Mouse (Mus musculus) neural tube, embryonic 11.5 days (tissue): ENCODE data around the gene Fam181a. TPM values are rescaled to one million over a fixed set of nuclear protein-coding genes. Genes with fewer than 3 reads are reported as not detected.
A peak's percentile ranks its signal among the peaks of the same experiment; 100 is the strongest.

Source experiments
- ATAC-seq: fragments of 200-750 bp; cut with Nextera tagmentation; 2 replicates; pipeline ENCODE4 v1.8.0; 2017; ENCODE audit warnings: moderate number of reproducible peaks, mild to moderate bottlenecking, moderate TSS enrichment, moderate library complexity; ENCODE audit not compliant: insufficient read depth, low FRiP score, low TSS enrichment
- DNase-seq: peaks from one replicate; pipeline ENCODE4 v3.0.0-alpha.2; 2015; ENCODE audit warnings: low spot score
- H3K27ac ChIP-seq: fragments of 300-500 bp; sonication (generic); 2 replicates; pipeline ENCODE4 v1.5.1; 2014; ENCODE audit warnings: low read depth, mild to moderate bottlenecking, low read length
- H3K27me3 ChIP-seq: fragments of 300-500 bp; sonication (generic); 2 replicates; pipeline ENCODE4 v1.6.1; 2014; ENCODE audit warnings: mild to moderate bottlenecking, low read length, mixed read lengths; ENCODE audit not compliant: control insufficient read depth, insufficient read depth
- H3K36me3 ChIP-seq: fragments of 300-500 bp; sonication (generic); 2 replicates; pipeline ENCODE4 v1.6.1; 2014; ENCODE audit warnings: mild to moderate bottlenecking, low read length, moderate library complexity, mixed read lengths; ENCODE audit not compliant: control insufficient read depth, insufficient read depth
- H3K4me1 ChIP-seq: fragments of 300-500 bp; sonication (generic); 2 replicates; pipeline ENCODE4 v1.6.1; 2014; ENCODE audit warnings: low read length, mixed read lengths; ENCODE audit not compliant: control insufficient read depth, insufficient read depth
- H3K4me2 ChIP-seq: fragments of 300-500 bp; sonication (generic); 2 replicates; pipeline ENCODE4 v1.6.1; 2014; ENCODE audit warnings: low read depth, mild to moderate bottlenecking, moderate library complexity
- H3K4me3 ChIP-seq: fragments of 300-500 bp; sonication (generic); 2 replicates; pipeline ENCODE4 v1.5.1; 2014; ENCODE audit warnings: low read depth, low read length
- H3K9ac ChIP-seq: fragments of 300-500 bp; sonication (generic); 2 replicates; pipeline ENCODE4 v1.6.1; 2014; ENCODE audit warnings: mild to moderate bottlenecking, low read length
- H3K9me3 ChIP-seq: fragments of 300-500 bp; sonication (generic); 2 replicates; pipeline ENCODE4 v1.6.1; 2016; ENCODE audit warnings: low read length; ENCODE audit not compliant: control insufficient read depth
- WGBS: fragments of 180-500 bp; shearing (Covaris S2); extraction: QIAGEN DNeasy Blood & Tissue Kit; methylation state at CpG from one replicate; pipeline ENCODE4 v1.1.7; 2014; 5-methylcytosine and 5-hydroxymethylcytosine counted together
- polyA plus RNA-seq: library from polyadenylated mRNA; unstranded; fragments of >200 nt; fragmentation: Nextera tagmentation; extraction: Ambion mirVana; gene quantifications from 2 replicates; pipeline ENCODE4 v1.2.1, GENCODE M21; 2014

Gene Fam181a
- polyA plus RNA-seq, 1 experiment from 2014 or later, result 24.2 TPM

DNA sequence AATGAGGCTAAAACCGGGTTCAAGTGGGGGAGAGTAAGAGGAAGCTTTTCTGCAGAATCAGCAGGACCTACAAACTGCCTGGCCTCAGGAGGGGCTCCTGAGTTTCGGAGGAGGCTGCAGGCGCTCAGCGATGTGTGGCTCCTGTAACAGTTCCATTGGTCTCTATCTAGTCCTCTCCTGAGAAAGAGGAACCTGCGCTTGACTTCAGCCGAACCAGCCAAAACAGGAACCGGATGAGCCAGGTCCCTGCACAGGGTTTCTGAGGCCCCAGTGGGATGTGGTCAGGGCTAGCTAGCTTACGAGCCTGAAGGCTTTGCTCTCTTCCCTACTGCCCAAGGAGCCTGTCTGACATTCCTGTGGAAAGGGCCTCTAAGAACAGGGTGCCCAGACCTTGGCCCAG lies 32.7 kb downstream of the Fam181a start:
- no peaks in the 10 kb centered on the region for H3K27me3 ChIP-seq
- H3K4me2 ChIP-seq, result no peak overlapping the region
- no peak overlapping the region for H3K27ac ChIP-seq
- H3K9me3 ChIP-seq, result no peaks in the 10 kb centered on the region
- WGBS, result 81% methylated on average over 8 of the region's 8 CpGs
- H3K9ac ChIP-seq, result no peak overlapping the region
- ATAC-seq (no peak), DNase-seq (no peak)
- no peak overlapping the region for H3K4me3 ChIP-seq
- no peaks in the 10 kb centered on the region for H3K4me1 ChIP-seq
- H3K36me3 ChIP-seq, result no peaks in the 10 kb centered on the region

DNA sequence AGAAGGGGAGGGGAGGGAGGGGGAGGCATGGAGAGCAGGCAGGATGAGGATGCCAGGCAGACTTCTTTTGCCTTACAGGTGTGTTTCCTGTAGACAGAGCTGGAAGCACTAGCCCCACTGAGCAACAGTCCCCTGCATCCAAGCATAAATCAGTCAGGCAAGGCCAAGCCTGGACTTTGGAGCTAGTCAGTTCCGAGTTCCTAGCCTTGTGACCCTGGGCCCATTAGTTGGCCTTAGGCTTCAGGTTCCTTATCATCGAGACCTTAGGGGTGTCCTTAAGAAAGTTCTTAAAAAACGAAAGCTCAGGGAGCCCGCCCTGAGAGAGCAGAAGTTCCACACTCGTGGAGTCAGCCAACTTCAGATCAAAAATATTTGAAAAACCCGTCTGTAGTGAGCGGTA lies 34.2 kb downstream of the Fam181a start:
- H3K27me3 ChIP-seq, result no peaks in the 10 kb centered on the region
- H3K4me3 ChIP-seq, result no peak overlapping the region
- H3K9ac ChIP-seq, result no peak overlapping the region
- no peak overlapping the region for H3K27ac ChIP-seq
- H3K4me1 ChIP-seq, result no peaks in the 10 kb centered on the region
- WGBS, result 87% methylated on average over 7 of the region's 7 CpGs
- no peaks in the 10 kb centered on the region for H3K36me3 ChIP-seq
- ATAC-seq (no peak), DNase-seq (no peak)
- H3K4me2 ChIP-seq, result no peak overlapping the region
- H3K9me3 ChIP-seq, result no peaks in the 10 kb centered on the region

DNA sequence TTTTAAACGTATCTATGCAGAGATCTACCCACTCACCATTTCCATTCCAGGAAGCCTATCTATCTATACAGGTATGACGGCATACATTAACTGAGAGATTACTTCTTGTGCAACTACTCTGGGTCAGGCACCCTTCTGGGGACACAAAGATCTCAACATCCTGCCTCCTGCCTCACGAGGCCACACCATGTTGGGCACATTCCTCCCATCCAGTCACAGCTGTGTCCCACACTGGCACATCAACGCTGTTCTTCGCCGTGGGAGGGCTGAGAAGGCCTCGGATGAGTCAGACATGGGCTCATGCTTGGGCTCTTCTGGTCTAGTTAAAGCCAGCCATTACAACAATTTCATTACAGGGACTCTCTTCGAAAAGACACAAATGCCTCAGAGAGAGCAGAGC lies 36.2 kb downstream of the Fam181a start:
- DNase-seq (no peak), ATAC-seq (no peak)
- WGBS, result 83% methylated on average over 8 of the region's 8 CpGs
- Histone ChIP-seq H3K27me3 (no peaks in the 10 kb centered on the region), H3K36me3 (no peaks in the 10 kb centered on the region), H3K4me3 (no peak overlapping the region), H3K9me3 (no peaks in the 10 kb centered on the region), H3K4me2 (no peak overlapping the region), H3K9ac (no peak overlapping the region), H3K4me1 (no peaks in the 10 kb centered on the region), H3K27ac (no peak overlapping the region)

DNA sequence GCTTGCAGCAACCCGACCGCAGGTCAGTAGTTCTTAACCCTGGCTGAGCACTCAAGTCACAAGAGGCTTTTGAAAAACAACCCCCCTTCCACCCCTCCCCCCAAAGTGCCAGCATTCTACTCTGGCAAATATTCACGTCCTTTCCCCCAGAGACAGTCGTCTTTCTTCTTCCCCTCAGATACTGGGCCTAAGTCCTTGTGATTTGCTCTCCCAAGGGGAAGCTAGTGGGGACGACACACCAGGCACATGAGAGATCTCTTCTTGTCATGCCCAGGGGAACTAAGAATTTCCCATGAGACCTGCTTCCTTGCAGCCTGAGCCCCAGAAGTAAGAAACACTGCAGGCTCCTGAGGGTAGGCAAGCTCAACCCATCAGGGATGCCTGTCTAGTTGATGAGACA lies 36.6 kb downstream of the Fam181a start:
- Histone ChIP-seq H3K4me2 (no peak overlapping the region), H3K4me3 (no peak overlapping the region), H3K9ac (no peak overlapping the region), H3K4me1 (no peaks in the 10 kb centered on the region), H3K9me3 (no peaks in the 10 kb centered on the region), H3K27me3 (no peaks in the 10 kb centered on the region), H3K36me3 (no peaks in the 10 kb centered on the region), H3K27ac (no peak overlapping the region)
- DNase-seq (no peak), ATAC-seq (no peak)
- WGBS, result 65% methylated on average over 5 of the region's 5 CpGs

DNA sequence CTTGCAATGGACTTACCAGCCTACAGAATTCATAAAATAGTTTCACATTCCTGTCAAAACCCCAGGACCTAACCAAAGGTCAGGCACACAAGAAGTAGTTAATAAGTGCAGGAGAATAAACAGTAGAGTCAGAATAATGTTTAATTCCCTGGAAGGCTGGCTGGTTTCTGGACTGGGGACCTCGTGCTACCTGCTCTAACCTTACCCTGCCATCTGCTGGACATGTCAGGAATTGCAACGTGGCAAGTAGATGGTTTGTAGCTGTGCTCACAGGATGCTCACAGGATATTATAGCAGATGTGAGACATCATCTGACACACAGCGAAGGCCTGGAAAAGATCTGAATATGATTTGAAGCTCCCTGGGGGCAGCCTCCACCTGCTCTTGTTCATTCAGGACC lies 37.7 kb downstream of the Fam181a start:
- 11% methylated on average over 3 of the region's 3 CpGs for WGBS
- Histone ChIP-seq H3K27ac (no peak overlapping the region), H3K27me3 (no peaks in the 10 kb centered on the region), H3K4me1 (no peaks in the 10 kb centered on the region), H3K4me3 (no peak overlapping the region), H3K36me3 (no peaks in the 10 kb centered on the region), H3K9ac (no peak overlapping the region), H3K9me3 (no peaks in the 10 kb centered on the region), H3K4me2 (no peak overlapping the region)
- ATAC-seq (no peak; the same call in 1 of the 2 replicates), DNase-seq (peak; percentile 84)

DNA sequence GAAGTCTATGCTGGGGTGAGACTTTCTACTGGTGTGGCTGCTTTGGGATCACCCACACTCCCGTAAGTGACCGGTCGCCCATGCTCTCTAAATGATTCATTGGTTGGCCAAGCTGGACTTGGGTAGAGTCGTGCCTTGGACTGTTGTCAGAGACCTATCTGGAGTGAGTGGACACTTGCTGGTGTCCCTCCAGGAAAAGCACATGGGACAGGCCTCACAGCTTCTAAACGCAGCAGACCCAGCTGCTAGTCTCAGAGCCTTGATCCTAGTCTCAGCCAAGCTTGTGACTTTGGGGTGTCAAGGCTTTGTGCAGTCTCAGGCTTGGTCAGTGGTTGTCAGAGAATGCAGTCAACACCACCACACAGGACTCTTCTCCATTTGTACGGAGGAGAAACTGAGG lies 42.0 kb downstream of the Fam181a start:
- no peak overlapping the region for H3K27ac ChIP-seq
- no peaks in the 10 kb centered on the region for H3K9me3 ChIP-seq
- H3K4me3 ChIP-seq, result no peak overlapping the region
- no peak for DNase-seq
- WGBS, result 94% methylated on average over 6 of the region's 6 CpGs
- H3K27me3 ChIP-seq, result no peaks in the 10 kb centered on the region
- H3K4me1 ChIP-seq, result no peaks in the 10 kb centered on the region
- H3K36me3 ChIP-seq, result no peaks in the 10 kb centered on the region
- no peak overlapping the region for H3K4me2 ChIP-seq
- no peak overlapping the region for H3K9ac ChIP-seq
- ATAC-seq, result no peak

DNA sequence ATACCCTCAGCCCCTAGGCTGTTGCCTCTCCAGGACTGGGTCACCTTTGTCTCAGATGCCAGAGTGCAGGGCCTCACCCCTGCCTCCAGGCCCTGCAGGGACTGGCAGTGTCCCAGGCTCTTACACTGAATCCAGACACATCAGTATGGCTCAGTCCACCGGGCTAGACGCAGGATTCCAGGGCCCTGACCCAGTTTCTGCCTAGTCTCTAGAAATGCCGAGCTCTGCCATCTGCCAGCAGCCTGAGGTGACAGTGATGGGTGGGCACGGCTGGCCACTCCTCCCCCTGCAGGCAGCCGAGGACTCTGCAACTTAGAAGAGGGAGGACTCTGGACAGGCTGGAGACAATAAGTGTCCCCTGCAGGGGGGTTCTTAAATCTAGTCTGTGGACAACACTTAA lies 42.8 kb downstream of the Fam181a start:
- 9% methylated on average over 5 of the region's 5 CpGs for WGBS
- peak; percentile 81 for ATAC-seq

DNA sequence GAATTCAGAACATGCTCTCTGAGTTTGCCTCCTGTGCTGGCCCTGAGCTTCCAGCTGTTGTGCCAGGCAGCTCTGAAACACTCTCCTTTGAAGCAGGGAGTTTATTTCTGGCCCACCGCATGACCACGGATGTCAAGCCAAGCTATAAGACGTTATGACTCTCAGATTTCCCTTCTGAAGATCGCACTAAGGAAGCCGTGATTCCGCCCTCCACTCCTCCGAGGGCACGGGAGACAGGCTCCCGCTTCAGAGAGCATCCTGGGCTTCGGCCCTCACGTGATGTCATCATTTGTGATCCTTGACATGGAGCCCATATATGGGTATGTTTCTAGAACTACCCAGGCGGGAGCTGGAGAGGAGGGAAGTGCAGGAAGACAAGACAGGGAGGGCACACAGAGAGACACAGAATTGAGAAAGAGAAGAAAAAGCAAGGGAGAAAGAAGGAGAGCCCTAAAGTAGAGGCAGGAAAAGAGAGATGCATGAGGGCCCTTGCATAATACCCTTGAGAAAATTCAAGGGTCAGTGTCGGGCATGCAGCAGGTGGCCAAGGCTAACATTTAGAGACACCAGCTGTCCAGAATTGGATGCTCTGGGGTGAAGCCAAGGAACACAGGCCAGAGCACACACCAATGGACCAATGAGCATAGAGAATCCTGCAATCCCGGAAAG lies 45.1 kb downstream of the Fam181a start, which contains the start of gene Asb2:
Gene Asb2, minus strand, starts transcription at position 256 of the 669 bp plus-strand sequence.
- Histone ChIP-seq H3K4me1 (no peaks in the 10 kb centered on the region), H3K4me3 (no peak within 1 kb of the TSS), H3K27ac (no peak within 1 kb of the TSS), H3K27me3 (no peaks in the 10 kb centered on the region), H3K9me3 (no peaks in the 10 kb centered on the region), H3K4me2 (no peak within 1 kb of the TSS), H3K9ac (no peak within 1 kb of the TSS), H3K36me3 (no peaks in the 10 kb centered on the region)
- DNase-seq (no peak), ATAC-seq (no peak)
- WGBS, result 78% methylated on average over 14 of the region's 14 CpGs

More for the DNA sequence above, 42.8 kb downstream of the Fam181a start:
- H3K36me3 ChIP-seq, result no peaks in the 10 kb centered on the region
- H3K4me3 ChIP-seq, result no peak overlapping the region
- H3K9ac ChIP-seq, result no peak overlapping the region
- DNase-seq, result peak; percentile 68
- no peaks in the 10 kb centered on the region for H3K9me3 ChIP-seq
- H3K4me1 ChIP-seq, result no peaks in the 10 kb centered on the region
- H3K27me3 ChIP-seq, result no peaks in the 10 kb centered on the region
- no peak overlapping the region for H3K27ac ChIP-seq
- H3K4me2 ChIP-seq, result no peak overlapping the region

DNA sequence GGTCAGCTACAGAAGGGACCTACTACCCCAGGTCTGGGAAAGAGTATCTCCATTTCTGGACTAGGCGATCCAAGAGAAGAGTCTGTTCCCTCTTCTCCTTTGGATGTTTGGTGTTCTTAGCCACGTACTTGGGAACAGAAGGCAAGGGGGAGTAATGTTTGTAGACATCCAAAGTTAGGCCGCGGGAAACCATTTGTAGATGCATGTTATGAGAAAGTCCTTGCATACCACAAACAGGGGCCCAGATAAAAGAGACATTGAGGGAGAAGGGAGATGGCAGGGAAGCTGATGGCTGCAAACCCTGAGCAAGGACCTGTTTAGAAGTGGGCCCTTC lies 45.6 kb downstream of the Fam181a start:
- WGBS, result 94% methylated on average over 4 of the region's 4 CpGs
- ATAC-seq, result no peak
- Histone ChIP-seq H3K9me3 (no peaks in the 10 kb centered on the region), H3K9ac (no peak overlapping the region), H3K4me2 (no peak overlapping the region), H3K4me1 (no peaks in the 10 kb centered on the region), H3K27ac (no peak overlapping the region), H3K4me3 (no peak overlapping the region), H3K36me3 (no peaks in the 10 kb centered on the region), H3K27me3 (no peaks in the 10 kb centered on the region)
- no peak for DNase-seq
